Mouse (Mus musculus) thymus, postnatal 36 days (tissue): ENCODE measurements around the gene Rnf213.
A peak's percentile ranks its signal among the peaks of the same experiment; 100 is the strongest.

Experiments used
- DNase-seq, 2 experiments: peaks; one replicate each; pipeline ENCODE4 v3.0.0; 2022; ENCODE audit warnings: mixed read lengths in 2 of 2

Rnf213 gene

GRCm38 (mm10) chr11:119438776-119439175, 45.9 kb downstream of the Rnf213 start:
- no peak for DNase-seq

- peak; percentile 31 to 33 for DNase-seq
These were observed 49.3 kb downstream of the Rnf213 start for GRCm38 (mm10) chr11:119442199-119442598.

- no peak for DNase-seq
These were observed 50.5 kb downstream of the Rnf213 start for GRCm38 (mm10) chr11:119443442-119443841.

GRCm38 (mm10) chr11:119456097-119456496, 63.2 kb downstream of the Rnf213 start:
- DNase-seq: no peak

DNA sequence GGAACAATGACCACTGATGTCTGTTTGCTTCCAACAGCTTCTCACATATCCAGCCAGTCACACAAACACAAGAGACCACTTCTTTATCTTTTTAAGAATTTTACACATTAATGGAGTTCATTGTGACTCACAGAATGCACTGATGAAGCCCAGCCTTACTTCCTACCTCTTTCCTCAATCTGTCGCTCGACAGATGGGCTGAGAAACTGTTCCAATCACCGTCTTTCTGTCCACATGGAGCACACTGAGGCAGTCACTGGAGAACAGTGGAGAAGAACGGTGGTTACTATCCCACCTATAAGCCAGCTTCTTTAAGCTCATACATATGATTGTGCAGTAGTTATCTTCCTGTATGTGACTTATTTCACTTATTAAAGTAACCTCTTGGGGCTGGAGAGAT, 85.0 kb downstream of the Rnf213 start:
- DNase-seq: no peak

GRCm38 (mm10) chr11:119490861-119491689, 98.2 kb downstream of the Rnf213 start, which contains the start of gene Endov:
Gene Endov, plus strand, starts transcription at chr11:119491347.
- peak; percentile 96 to 99 for DNase-seq

- no peak for DNase-seq
These were observed 98.8 kb downstream of the Rnf213 start for GRCm38 (mm10) chr11:119491690-119492087.

- DNase-seq: no peak
These were observed 99.9 kb downstream of the Rnf213 start for GRCm38 (mm10) chr11:119492830-119493229.

GRCm38 (mm10) chr11:119493516-119493915, 100.6 kb downstream of the Rnf213 start:
- DNase-seq: no peak

- no peak for DNase-seq
These were observed 103.2 kb downstream of the Rnf213 start for GRCm38 (mm10) chr11:119496147-119496546.

GRCm38 (mm10) chr11:119497451-119497850, 104.6 kb downstream of the Rnf213 start:
- DNase-seq: no peak

GRCm38 (mm10) chr11:119499297-119499696, 106.4 kb downstream of the Rnf213 start:
- DNase-seq: no peak

DNA sequence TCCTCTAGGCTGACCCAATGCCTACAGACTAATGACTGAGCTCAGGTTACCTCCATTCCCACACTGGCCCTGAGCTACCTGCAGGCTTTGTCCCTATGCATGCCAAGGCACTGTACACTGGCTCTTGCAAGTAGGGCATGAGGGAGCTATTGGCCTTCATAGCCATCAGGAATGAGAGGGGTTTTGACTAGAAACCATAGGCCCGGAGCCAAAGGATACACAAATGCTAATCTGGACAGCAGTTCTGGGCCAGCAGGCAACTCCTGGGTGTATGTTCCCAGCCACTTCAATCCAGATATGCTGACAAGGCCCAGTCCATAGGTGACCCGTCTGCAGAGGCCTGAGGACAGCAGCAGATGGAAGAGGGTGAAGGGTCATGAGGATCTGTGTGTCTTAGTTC, 107.1 kb downstream of the Rnf213 start:
- DNase-seq: no peak

- DNase-seq: peak; percentile 56 to 60
These were observed 110.8 kb downstream of the Rnf213 start for GRCm38 (mm10) chr11:119503675-119504074.

DNA sequence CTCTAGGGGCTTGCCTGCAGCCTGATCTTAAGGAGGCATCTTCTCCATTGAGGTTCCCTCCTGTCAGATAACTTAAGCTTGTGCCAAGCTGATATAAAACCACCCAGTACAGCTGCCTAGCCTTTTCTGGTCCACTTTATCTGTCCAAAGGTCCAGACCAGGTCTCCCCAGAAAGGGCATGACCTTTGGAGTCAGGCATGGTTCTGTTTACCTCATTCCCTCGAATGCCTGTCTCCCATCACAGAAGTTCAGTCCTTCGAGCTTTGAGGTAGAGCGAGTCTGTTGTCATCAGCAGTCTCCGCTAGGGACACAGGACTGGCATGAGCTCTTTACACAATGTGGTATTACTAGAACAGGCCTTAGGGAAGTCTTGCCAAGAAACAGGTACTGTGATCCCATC, 113.5 kb downstream of the Rnf213 start:
- DNase-seq: no peak

DNA sequence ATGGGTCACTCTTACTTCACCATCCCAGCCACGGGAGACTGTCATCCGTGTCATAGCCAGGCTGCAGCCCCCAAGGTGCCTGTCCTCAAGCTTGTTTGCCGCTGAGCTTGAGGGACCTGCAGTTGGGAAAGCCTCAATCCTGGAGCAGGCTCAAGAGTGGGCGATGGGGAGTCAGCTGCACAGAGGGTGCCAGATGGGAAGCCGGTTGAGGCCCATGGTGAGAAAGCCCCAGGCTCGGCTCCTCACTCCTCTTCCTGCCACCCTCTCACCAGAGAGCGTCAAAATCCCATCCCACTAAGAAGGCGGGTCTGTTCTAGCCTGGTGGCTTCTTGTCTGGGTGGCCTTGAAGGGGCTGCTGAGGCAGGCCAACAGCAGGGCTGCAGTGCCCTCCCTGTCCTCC, 114.9 kb downstream of the Rnf213 start:
- DNase-seq: no peak

DNA sequence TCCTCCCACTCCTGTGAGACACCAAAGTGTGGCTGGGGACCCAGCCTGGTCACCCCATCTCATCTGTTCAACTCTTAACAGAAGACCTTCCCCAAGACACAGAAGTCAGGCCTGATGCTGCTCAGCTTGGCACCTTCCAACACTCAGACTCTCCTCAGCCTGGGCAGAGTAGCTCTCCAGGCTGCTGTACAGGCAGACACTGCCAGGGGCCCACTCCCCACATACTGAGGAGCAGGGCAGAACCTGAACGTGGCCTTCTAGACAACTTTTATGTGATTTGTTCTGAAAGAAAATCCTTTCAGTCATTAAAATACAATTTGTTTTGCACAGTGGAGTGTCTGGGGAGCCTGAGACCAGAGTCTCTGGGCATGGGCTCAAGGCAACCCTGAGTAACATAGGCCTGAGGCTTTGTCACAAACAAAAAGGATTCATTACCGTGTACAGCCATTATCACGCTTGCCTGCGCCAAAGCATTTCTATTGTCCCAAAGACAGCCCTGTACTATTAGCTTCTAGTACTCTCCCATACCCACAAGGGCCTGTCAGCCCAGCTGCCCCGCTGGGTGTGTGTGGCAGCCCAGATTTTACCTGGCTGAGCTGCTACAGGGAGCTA, 116.4 kb downstream of the Rnf213 start:
- DNase-seq: no peak

GRCm38 (mm10) chr11:119513038-119513659, 120.2 kb downstream of the Rnf213 start:
- DNase-seq: no peak

DNA sequence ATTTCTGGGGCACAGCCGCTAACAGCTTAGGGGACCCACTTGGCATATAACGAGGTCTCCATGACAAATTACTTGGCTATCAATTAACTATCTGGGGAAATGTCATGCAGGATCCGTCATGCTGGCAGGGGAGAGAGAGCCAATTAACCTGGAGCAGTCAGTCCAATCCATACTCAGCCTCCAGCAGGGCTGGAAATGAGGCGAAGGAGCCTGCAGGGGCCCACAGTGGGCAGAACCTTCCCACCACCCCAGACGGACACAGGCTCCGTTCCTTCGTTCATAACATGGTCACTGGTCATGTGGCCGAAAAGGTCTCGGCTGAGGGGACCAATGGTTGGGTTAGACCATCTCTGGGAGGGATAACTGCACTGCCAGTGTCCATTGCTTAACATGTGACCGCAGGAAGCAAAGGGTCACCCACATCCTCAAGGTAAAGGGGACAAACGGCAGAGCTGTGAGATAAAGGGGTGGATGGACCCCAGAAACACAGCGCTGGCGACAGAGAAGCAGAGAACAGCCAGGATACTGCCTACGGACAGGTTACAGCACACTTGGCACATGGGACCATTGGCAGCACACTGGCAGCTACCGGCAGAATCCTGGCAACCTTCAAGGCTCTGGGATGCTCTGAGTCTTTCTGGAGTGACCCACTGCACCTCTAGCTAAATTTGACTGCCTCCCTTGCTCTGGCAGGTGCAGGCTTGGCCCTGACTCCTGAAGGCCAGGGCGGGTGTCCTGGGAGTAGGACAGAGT, 121.4 kb downstream of the Rnf213 start:
- DNase-seq: no peak

DNA sequence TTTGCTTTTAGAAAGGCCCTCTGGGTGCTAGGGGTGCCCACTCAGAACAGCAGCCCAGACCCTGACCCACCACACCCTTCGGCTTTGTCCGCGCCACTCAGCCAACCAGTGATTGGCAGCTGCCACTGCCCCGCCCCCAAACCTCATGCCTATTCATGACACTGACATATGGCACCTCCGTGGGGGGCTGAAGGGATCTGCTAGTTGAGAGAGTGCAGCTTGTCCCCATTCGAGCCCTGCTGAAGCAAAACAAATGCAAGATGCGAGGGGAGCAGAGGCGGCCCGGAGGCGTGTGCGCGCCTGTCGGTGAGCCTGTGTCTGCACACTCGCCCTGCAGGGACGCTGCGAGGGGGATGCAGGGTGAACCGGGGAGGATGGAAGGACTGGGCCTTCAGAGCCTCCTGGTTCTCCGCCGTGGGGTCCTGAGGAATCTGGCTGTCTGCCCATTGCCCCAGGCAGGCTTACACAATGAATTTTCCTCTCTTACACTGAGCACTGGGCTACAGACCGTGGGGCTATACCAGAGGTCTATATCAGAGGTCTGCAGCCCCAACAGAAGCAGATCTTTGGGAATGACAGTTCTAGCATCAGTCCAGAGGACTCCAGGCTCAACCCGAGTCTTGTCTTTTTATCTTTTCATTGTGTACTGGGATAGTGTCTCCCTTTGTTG, 122.2 kb downstream of the Rnf213 start:
- DNase-seq: no peak

- DNase-seq: no peak
These were observed 123.2 kb downstream of the Rnf213 start for GRCm38 (mm10) chr11:119515823-119516676.
